Mouse (Mus musculus) myocyte (in vitro differentiated cells): ENCODE measurements around the gene Zfp518b. TPM values are rescaled to one million over a fixed set of nuclear protein-coding genes. Genes with fewer than 3 reads are reported as not detected.

Experiments
- H3K27me3 ChIP-seq: one replicate; pipeline ENCODE4 v1.6.1; 2011; ENCODE audit not compliant: control insufficient read depth, insufficient read depth, insufficient read length
- H3K36me3 ChIP-seq: one replicate; pipeline ENCODE4 v1.6.1; 2011; ENCODE audit not compliant: control insufficient read depth, insufficient read depth
- H3K4me2 ChIP-seq: one replicate; pipeline ENCODE4 v1.6.1; 2011; ENCODE audit warnings: low read depth, control low read depth
- H3K4me3 ChIP-seq: one replicate; pipeline ENCODE4 v1.5.1; 2011; ENCODE audit warnings: mild to moderate bottlenecking, control low read depth, moderate library complexity
- H3K79me2 ChIP-seq: one replicate; pipeline ENCODE4 v1.6.1; 2011; ENCODE audit not compliant: control insufficient read depth, insufficient read depth
- H3ac ChIP-seq: one replicate; pipeline ENCODE4 v1.6.1; 2011; ENCODE audit not compliant: control insufficient read depth, insufficient read length
- CEBPB ChIP-seq: IDR thresholded peaks from 2 replicates; pipeline ENCODE4 v1.6.1; 2011; ENCODE audit warnings: mild to moderate bottlenecking, moderate library complexity; ENCODE audit not compliant: poor library complexity, insufficient read depth, severe bottlenecking
- E2F4 ChIP-seq: IDR thresholded peaks from one replicate; pipeline ENCODE4 v1.6.1; 2011; ENCODE audit warnings: mild to moderate bottlenecking, control low read depth, moderate library complexity; ENCODE audit not compliant: insufficient read depth
- MAX ChIP-seq: IDR thresholded peaks from one replicate; pipeline ENCODE4 v1.6.1; 2011; ENCODE audit warnings: low read depth, mild to moderate bottlenecking, control low read depth
- MYOD1 ChIP-seq, 3 experiments: IDR thresholded peaks; one replicate each; pipeline ENCODE4 v1.6.1; 2011; ENCODE audit warnings: control low read depth in 2 of 3, low read depth in 2 of 3, mild to moderate bottlenecking in 2 of 3, moderate library complexity in 1 of 3; ENCODE audit not compliant: insufficient read length in 2 of 3, control insufficient read depth in 1 of 3
- MYOG ChIP-seq, 3 experiments: IDR thresholded peaks; one replicate each; pipeline ENCODE4 v1.6.1; 2011; ENCODE audit warnings: control low read depth in 2 of 3, low read depth in 2 of 3, mild to moderate bottlenecking in 2 of 3; ENCODE audit not compliant: insufficient read length in 2 of 3, control insufficient read depth in 1 of 3, insufficient read depth in 1 of 3
- POLR2A ChIP-seq: IDR thresholded peaks from one replicate; pipeline ENCODE4 v1.6.1; 2011; ENCODE audit warnings: low read depth, mild to moderate bottlenecking, control low read depth, moderate library complexity; ENCODE audit not compliant: insufficient read length
- POLR2AphosphoS2 ChIP-seq: IDR thresholded peaks from one replicate; pipeline ENCODE4 v1.6.1; 2011; ENCODE audit warnings: low read depth, control low read depth; ENCODE audit not compliant: insufficient read length
- REST ChIP-seq: IDR thresholded peaks from one replicate; pipeline ENCODE4 v1.6.1; 2011; ENCODE audit warnings: mild to moderate bottlenecking, control low read depth, moderate library complexity; ENCODE audit not compliant: insufficient read depth, insufficient read length
- SRF ChIP-seq: IDR thresholded peaks from one replicate; pipeline ENCODE4 v1.6.1; 2011; ENCODE audit warnings: low read depth; ENCODE audit not compliant: control insufficient read depth, insufficient read length
- TCF12 ChIP-seq: IDR thresholded peaks from one replicate; pipeline ENCODE4 v1.6.1; 2011; ENCODE audit warnings: mild to moderate bottlenecking, control low read depth; ENCODE audit not compliant: poor library complexity, insufficient read depth, severe bottlenecking
- TCF3 ChIP-seq: IDR thresholded peaks from one replicate; pipeline ENCODE4 v1.6.1; 2011; ENCODE audit warnings: low read depth, control low read depth; ENCODE audit not compliant: insufficient read length
- USF1 ChIP-seq: IDR thresholded peaks from one replicate; pipeline ENCODE4 v1.6.1; 2011; ENCODE audit warnings: low read depth, mild to moderate bottlenecking, control low read depth, moderate library complexity
- polyA plus RNA-seq: library from polyadenylated mRNA; unstranded; fragments of >200 nt; fragmentation: generic; extraction: Trizol; gene quantifications from one replicate; pipeline ENCODE4 v1.2.1, GENCODE M21; 2012; ENCODE audit warnings: missing spikeins

The Zfp518b gene
- polyA plus RNA-seq, 1 experiment, result 3.1 TPM

DNA sequence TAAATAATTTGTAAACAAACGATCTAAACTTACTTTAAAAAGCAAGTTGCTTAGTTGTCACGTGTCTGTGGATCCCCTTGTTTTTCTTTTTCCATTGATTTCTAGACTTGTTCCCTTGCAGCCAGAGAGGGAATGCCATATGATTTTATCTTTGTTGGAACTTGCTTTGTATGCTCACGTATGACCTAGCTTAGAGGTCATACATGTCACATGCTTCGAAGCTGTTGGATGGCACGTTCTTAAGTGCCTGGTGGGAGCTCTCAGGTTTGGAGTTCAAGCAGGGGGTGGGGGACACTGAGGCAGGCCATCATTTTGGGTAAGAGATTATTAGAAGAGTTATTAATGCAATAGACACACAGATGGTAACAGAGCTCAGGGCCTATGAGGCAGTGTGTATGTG, 13.8 kb upstream of the Zfp518b start:
- TF ChIP-seq USF1 (no peak), E2F4 (no peak), POLR2AphosphoS2 (no peak), MYOD1 (IDR thresholded peaks at IDR 0.05; ENCODE audit: control insufficient read depth in 1 of 3, insufficient read length in 2 of 3, low read depth in 2 of 3) (no peak), TCF3 (no peak), TCF12 (no peak), SRF (no peak), MAX (no peak), REST (no peak), MYOG (IDR thresholded peaks at IDR 0.05; ENCODE audit: control insufficient read depth in 1 of 3, insufficient read depth in 1 of 3, insufficient read length in 2 of 3, low read depth in 2 of 3) (no peak), POLR2A (no peak), CEBPB (no peak)
- Histone ChIP-seq H3ac (no peak overlapping the region), H3K36me3 (no peaks in the 10 kb centered on the region)

DNA sequence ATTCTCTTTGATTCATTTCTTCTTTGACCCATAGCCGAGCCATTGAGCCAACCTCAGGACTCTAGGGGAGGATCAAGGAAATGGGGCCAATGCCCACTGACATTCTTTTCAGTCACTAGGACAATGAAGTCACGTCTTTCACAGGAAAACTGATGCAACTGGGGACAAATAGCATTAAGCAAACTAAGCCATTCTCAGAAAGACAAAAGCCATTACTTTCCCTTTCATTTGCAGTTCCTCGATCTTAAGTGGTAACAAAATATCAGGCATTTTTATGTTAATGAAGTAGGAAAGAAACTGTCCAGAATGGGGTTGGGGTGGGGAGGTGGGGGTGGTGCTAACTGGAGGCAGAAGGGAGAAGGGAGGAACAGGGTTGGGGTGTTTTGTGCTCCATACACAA, 13.4 kb upstream of the Zfp518b start:
- Histone ChIP-seq H3K79me2 (no peaks in the 10 kb centered on the region), H3ac (no peak overlapping the region), H3K27me3 (no peaks in the 10 kb centered on the region), H3K4me2 (peak overlapping the region; percentile 64), H3K4me3 (no peak overlapping the region), H3K36me3 (no peaks in the 10 kb centered on the region)
- TF ChIP-seq CEBPB, result 0 out of 2 replicates have a peak, but pooled peaks have one; percentile 50
- TF ChIP-seq MAX, result no peak
- no peak for TF ChIP-seq REST

More for the DNA sequence above, 13.8 kb upstream of the Zfp518b start:
- Histone ChIP-seq H3K79me2 (no peaks in the 10 kb centered on the region), H3K4me3 (no peak overlapping the region), H3K4me2 (peak overlapping the region; percentile 64), H3K27me3 (no peaks in the 10 kb centered on the region)

DNA sequence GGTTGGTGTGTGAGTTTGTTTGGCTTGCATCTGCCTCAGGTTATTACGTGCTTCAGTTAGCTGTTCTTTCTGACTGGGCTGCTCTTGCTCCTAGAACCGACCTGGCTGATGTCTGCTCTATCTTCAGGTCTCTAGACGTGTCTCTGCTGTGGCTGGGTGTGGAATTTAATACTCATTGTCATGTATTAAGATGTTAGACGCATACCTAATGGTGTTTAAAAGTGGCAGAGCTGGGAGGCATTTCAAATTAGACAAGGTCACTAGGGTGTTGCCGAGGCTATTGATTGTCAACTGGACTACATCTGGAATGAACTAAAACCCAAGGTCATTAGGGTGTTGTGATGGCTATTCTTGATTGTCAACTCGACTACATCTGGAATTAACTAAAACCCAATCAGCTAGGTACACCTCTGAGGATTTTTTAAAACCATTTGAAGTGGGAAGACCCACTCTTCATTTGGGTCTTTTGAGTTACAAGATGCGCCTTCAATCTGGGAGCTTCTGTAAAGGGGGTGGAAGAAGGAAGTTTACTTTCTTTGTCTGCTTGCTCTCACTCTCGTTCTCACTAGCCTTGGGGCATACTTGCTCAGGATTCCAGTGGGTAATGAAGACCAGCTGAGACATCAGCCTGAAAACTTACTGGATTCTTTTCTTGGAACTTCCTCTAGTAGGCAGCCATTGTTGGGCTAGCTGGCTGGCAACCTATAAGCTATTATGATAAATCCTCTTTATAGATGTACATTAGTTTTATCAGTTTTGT, 12.2 kb upstream of the Zfp518b start:
- no peak for TF ChIP-seq TCF3
- TF ChIP-seq TCF12, result no peak
- no peak for TF ChIP-seq REST
- TF ChIP-seq SRF, result no peak
- no peak for TF ChIP-seq E2F4
- TF ChIP-seq USF1, result no peak
- TF ChIP-seq MYOG (IDR thresholded peaks at IDR 0.05; ENCODE audit: control insufficient read depth in 1 of 3, insufficient read depth in 1 of 3, insufficient read length in 2 of 3, low read depth in 2 of 3), result no peak
- no peak for TF ChIP-seq CEBPB
- no peak for TF ChIP-seq MYOD1 (IDR thresholded peaks at IDR 0.05; ENCODE audit: control insufficient read depth in 1 of 3, insufficient read length in 2 of 3, low read depth in 2 of 3)
- Histone ChIP-seq H3K79me2 (no peaks in the 10 kb centered on the region), H3K27me3 (no peaks in the 10 kb centered on the region), H3K4me2 (no peak overlapping the region), H3K36me3 (no peaks in the 10 kb centered on the region), H3K4me3 (no peak overlapping the region), H3ac (no peak overlapping the region)

DNA sequence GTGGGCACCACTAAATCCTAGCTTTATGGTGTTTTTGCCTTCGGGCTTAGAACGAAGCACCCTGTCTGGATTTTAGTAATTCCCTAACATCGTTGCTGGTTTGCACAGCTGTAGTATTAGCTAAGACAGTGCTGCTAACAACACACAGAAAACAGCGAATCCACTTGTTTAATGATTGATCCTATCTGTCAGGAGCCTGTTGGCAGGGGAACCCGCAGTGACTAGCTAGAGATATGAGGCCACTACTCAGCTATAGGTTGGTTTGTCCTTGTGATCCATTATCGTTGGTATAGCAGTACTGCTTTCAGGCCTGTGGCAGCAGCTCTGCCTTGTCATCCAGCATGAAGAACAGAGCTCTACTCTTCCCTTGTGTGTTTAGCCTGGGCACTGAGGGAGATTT, 8.2 kb upstream of the Zfp518b start:
- H3K79me2 ChIP-seq, result no peaks in the 10 kb centered on the region
- no peak overlapping the region for H3ac ChIP-seq
- H3K36me3 ChIP-seq, result no peaks in the 10 kb centered on the region
- H3K4me3 ChIP-seq, result no peak overlapping the region
- no peak overlapping the region for H3K4me2 ChIP-seq
- no peaks in the 10 kb centered on the region for H3K27me3 ChIP-seq
- TF ChIP-seq POLR2AphosphoS2 (no peak), SRF (no peak)

- Histone ChIP-seq H3K4me2 (no peak overlapping the region), H3K4me3 (no peak overlapping the region), H3K79me2 (no peaks in the 10 kb centered on the region), H3K27me3 (no peaks in the 10 kb centered on the region), H3K36me3 (no peaks in the 10 kb centered on the region), H3ac (no peak overlapping the region)
- TF ChIP-seq MYOD1 (IDR thresholded peaks at IDR 0.05; ENCODE audit: control insufficient read depth in 1 of 3, insufficient read length in 2 of 3, low read depth in 2 of 3) (no peak), SRF (no peak), REST (no peak), MYOG (IDR thresholded peaks at IDR 0.05; ENCODE audit: control insufficient read depth in 1 of 3, insufficient read depth in 1 of 3, insufficient read length in 2 of 3, low read depth in 2 of 3) (no peak), USF1 (no peak), POLR2AphosphoS2 (no peak), TCF12 (no peak), CEBPB (no peak), MAX (no peak), E2F4 (no peak)
These were observed 4.6 kb upstream of the Zfp518b start for GRCm38 (mm10) chr5:38689186-38689585.
